Mouse (Mus musculus) forebrain, embryonic 11.5 days (tissue): ENCODE data around the gene Pde3a. TPM values are rescaled to one million over a fixed set of nuclear protein-coding genes. Genes with fewer than 3 reads are reported as not detected.

Experiments used
- ATAC-seq: fragments of 200-750 bp; cut with Nextera tagmentation; replicated peaks from 2 replicates; pipeline ENCODE4 v1.8.0; 2017; ENCODE audit warnings: moderate TSS enrichment; ENCODE audit not compliant: low FRiP score
- DNase-seq: peaks from one replicate; pipeline ENCODE4 v3.0.0-alpha.2; 2017; ENCODE audit warnings: low spot score
- H3K27ac ChIP-seq: fragments of 300-500 bp; sonication (generic); 2 replicates; pipeline ENCODE4 v1.5.1; 2014; ENCODE audit warnings: low read depth, low read length
- H3K27me3 ChIP-seq: fragments of 300-500 bp; sonication (generic); 2 replicates; pipeline ENCODE4 v1.6.1; 2014; ENCODE audit warnings: mild to moderate bottlenecking, low read length, mixed read lengths; ENCODE audit not compliant: control insufficient read depth, insufficient read depth
- H3K36me3 ChIP-seq: fragments of 300-500 bp; sonication (generic); 2 replicates; pipeline ENCODE4 v1.6.1; 2014; ENCODE audit warnings: mild to moderate bottlenecking, low read length, moderate library complexity, mixed read lengths; ENCODE audit not compliant: control insufficient read depth, insufficient read depth
- H3K4me1 ChIP-seq: fragments of 300-500 bp; sonication (generic); replicated peaks from 2 replicates; pipeline ENCODE4 v1.6.1; 2014; ENCODE audit warnings: low read length, mixed read lengths; ENCODE audit not compliant: control insufficient read depth, insufficient read depth
- H3K4me2 ChIP-seq: fragments of 300-500 bp; sonication (generic); 2 replicates; pipeline ENCODE4 v1.6.1; 2014; ENCODE audit warnings: low read depth, mild to moderate bottlenecking, low read length, moderate library complexity, mixed read lengths; ENCODE audit not compliant: severe bottlenecking
- H3K4me3 ChIP-seq: fragments of 300-500 bp; sonication (generic); 2 replicates; pipeline ENCODE4 v1.5.1; 2014; ENCODE audit warnings: low read depth, low read length
- H3K9ac ChIP-seq: fragments of 300-500 bp; sonication (generic); 2 replicates; pipeline ENCODE4 v1.6.1; 2014; ENCODE audit warnings: low read length
- H3K9me3 ChIP-seq: fragments of 300-500 bp; sonication (generic); 2 replicates; pipeline ENCODE4 v1.6.1; 2016; ENCODE audit warnings: low read length, mixed read lengths; ENCODE audit not compliant: control insufficient read depth
- WGBS: fragments of 180-500 bp; shearing (Covaris S2); extraction: QIAGEN DNeasy Blood & Tissue Kit; methylation state at CpG from one replicate; pipeline ENCODE4 v1.1.7; 2014; 5-methylcytosine and 5-hydroxymethylcytosine counted together
- polyA plus RNA-seq: library from polyadenylated mRNA; unstranded; fragments of >200 nt; fragmentation: Nextera tagmentation; extraction: Ambion mirVana; gene quantifications from 2 replicates; pipeline ENCODE4 v1.2.1, GENCODE M21; 2014

Pde3a gene
- polyA plus RNA-seq, 1 experiment from 2014 or later, result 1.7 TPM

GRCm38 (mm10) chr6:141232756-141233382 lies 16.2 kb upstream of the Pde3a start:
- H3K27me3 ChIP-seq, result no peaks in the 10 kb centered on the region
- no peak overlapping the region for H3K9ac ChIP-seq
- no peaks in the 10 kb centered on the region for H3K9me3 ChIP-seq
- H3K4me2 ChIP-seq, result no peak overlapping the region
- H3K36me3 ChIP-seq, result no peaks in the 10 kb centered on the region
- WGBS, result 86% methylated on average over 6 of the region's 6 CpGs
- H3K4me1 ChIP-seq, result no peaks in the 10 kb centered on the region
- H3K4me3 ChIP-seq, result no peak overlapping the region
- DNase-seq (no peak), ATAC-seq (no peak)
- no peak overlapping the region for H3K27ac ChIP-seq

DNA sequence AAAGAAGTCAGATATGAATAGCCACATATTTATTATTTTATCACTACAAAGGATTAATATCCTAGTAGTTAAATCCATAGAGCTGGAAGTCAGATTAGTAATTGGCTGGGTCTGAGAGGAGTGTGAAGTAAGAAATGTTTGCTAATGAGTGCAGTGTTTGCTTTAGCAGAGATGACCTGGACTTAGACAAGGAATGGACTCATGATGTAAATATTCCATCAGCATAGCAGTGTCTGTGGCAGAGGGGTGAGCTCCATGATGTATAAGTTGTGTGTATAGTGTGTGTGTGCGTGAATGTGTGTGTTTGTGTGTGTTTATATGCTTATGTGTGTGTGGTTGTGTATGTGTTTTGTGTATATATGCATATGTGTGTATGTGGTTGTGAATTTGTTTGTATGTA lies 7.3 kb upstream of the Pde3a start:
- no peak overlapping the region for H3K9ac ChIP-seq
- DNase-seq, result no peak
- 90% methylated on average over 1 of the region's 1 CpGs for WGBS
- no peak overlapping the region for H3K4me2 ChIP-seq
- no peak for ATAC-seq
- H3K4me1 ChIP-seq, result no peaks in the 10 kb centered on the region
- no peak overlapping the region for H3K27ac ChIP-seq
- H3K27me3 ChIP-seq, result no peaks in the 10 kb centered on the region
- H3K9me3 ChIP-seq, result no peaks in the 10 kb centered on the region
- no peaks in the 10 kb centered on the region for H3K36me3 ChIP-seq
- H3K4me3 ChIP-seq, result no peak overlapping the region

DNA sequence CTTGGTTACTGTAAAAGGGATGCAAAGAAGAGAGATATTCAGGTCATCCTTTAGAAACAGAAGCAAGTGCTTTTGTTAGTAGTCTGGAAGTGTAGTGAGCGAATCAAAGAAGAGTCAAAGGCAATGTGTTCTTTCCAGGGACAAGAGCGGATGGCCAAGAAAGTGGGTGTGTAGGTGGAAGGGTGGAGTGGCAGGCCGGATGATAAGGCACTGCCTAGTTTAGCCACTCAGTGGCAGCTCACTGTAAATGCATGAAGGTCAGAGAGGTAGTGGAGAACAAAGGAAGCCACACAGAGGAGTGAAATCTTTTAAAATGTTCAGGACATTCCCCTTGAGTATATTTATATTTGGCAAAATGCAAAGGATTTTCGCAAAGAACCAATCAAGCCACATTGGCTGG lies 4.0 kb upstream of the Pde3a start:
- 85% methylated on average over 4 of the region's 4 CpGs for WGBS

GRCm38 (mm10) chr6:141246391-141246790 lies 2.7 kb upstream of the Pde3a start:
- Histone ChIP-seq H3K9ac (no peak overlapping the region), H3K4me1 (peaks cover 3% of the 10 kb centered on the region; the same call in 1 of the 2 replicates), H3K36me3 (no peaks in the 10 kb centered on the region), H3K9me3 (no peaks in the 10 kb centered on the region), H3K27me3 (peaks cover 9% of the 10 kb centered on the region; the same call in 1 of the 2 replicates), H3K4me3 (no peak overlapping the region), H3K27ac (no peak overlapping the region), H3K4me2 (no peak overlapping the region)
- ATAC-seq, result no peak
- whole genome bisulfite sequencing, result 76% methylated on average over 6 of the region's 6 CpGs
- DNase-seq, result no peak

More for the DNA sequence above, 4.0 kb upstream of the Pde3a start:
- Histone ChIP-seq H3K36me3 (no peaks in the 10 kb centered on the region), H3K4me2 (no peak overlapping the region), H3K27me3 (peaks cover 4% of the 10 kb centered on the region; the same call in 1 of the 2 replicates), H3K4me3 (no peak overlapping the region), H3K9me3 (no peaks in the 10 kb centered on the region), H3K27ac (no peak overlapping the region), H3K9ac (no peak overlapping the region), H3K4me1 (no peaks in the 10 kb centered on the region)
- ATAC-seq, result no peak
- DNase-seq, result no peak

GRCm38 (mm10) chr6:141248081-141248480 lies 988 bp upstream of the Pde3a start:
- H3K4me3 ChIP-seq, result no peak overlapping the region
- DNase-seq (no peak), ATAC-seq (no peak)
- peaks cover 3% of the 10 kb centered on the region; the same call in 1 of the 2 replicates for H3K4me1 ChIP-seq
- H3K36me3 ChIP-seq, result no peaks in the 10 kb centered on the region
- no peaks in the 10 kb centered on the region for H3K9me3 ChIP-seq
- no peak overlapping the region for H3K9ac ChIP-seq
- H3K27me3 ChIP-seq, result peaks cover 11% of the 10 kb centered on the region; the same call in 1 of the 2 replicates
- H3K27ac ChIP-seq, result no peak overlapping the region
- H3K4me2 ChIP-seq, result no peak overlapping the region

- H3K9ac ChIP-seq, result peak overlapping the region; percentile 64
- H3K4me3 ChIP-seq, result peak overlapping the region; percentile 60
- no peaks in the 10 kb centered on the region for H3K36me3 ChIP-seq
- peaks cover 3% of the 10 kb centered on the region; the same call in 1 of the 2 replicates for H3K4me1 ChIP-seq
- H3K27ac ChIP-seq, result no peak overlapping the region
- peaks cover 11% of the 10 kb centered on the region; the same call in 1 of the 2 replicates for H3K27me3 ChIP-seq
- under 1% methylated on average over 60 of the region's 68 CpGs for WGBS
- peak; percentile 89 for ATAC-seq
- H3K4me2 ChIP-seq, result peak overlapping the region; percentile 96
- peak; percentile 82 for DNase-seq
- no peaks in the 10 kb centered on the region for H3K9me3 ChIP-seq
Observed at GRCm38 (mm10) chr6:141249585-141250295, 671 bp downstream of the Pde3a start.

GRCm38 (mm10) chr6:141250296-141250629 lies 1.2 kb downstream of the Pde3a start:
- Histone ChIP-seq H3K27ac (no peak overlapping the region), H3K4me3 (peak overlapping the region; percentile 60), H3K9ac (peak overlapping the region; percentile 64), H3K4me2 (peak overlapping the region; percentile 96), H3K4me1 (peaks cover 3% of the 10 kb centered on the region; the same call in 1 of the 2 replicates), H3K27me3 (peaks cover 11% of the 10 kb centered on the region; the same call in 1 of the 2 replicates), H3K36me3 (no peaks in the 10 kb centered on the region), H3K9me3 (no peaks in the 10 kb centered on the region)
- 2% methylated on average over 22 of the region's 22 CpGs for WGBS
- DNase-seq, result no peak
- ATAC-seq, result peak; percentile 16

DNA sequence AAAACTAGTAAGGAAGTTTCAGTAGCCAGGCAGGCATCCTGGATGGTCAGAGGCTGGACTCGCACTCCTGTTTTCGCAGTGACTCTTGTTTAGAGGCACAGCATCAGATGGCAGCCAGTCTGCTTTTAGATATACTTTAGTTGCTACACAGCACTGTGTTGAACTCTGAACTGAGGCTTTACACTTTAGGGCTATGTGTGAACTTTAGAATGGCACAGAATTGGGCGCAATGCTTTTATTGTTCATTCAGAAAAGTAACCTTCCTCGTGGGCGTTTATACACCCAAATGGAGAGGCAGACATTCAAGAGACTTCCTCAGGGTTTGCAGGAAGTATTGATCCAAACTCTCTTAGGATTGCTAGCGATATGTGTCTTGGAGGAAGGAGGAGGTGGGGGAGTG lies 1.9 kb downstream of the Pde3a start:
- no peak overlapping the region for H3K9ac ChIP-seq
- H3K27ac ChIP-seq, result no peak overlapping the region
- 0 out of 2 replicates have a peak overlapping the region, but pooled peaks have one; percentile 11 for H3K4me2 ChIP-seq
- ATAC-seq (no peak), DNase-seq (no peak)
- H3K9me3 ChIP-seq, result no peaks in the 10 kb centered on the region
- H3K4me3 ChIP-seq, result no peak overlapping the region
- 52% methylated on average over 6 of the region's 6 CpGs for WGBS
- H3K27me3 ChIP-seq, result peaks cover 11% of the 10 kb centered on the region; the same call in 1 of the 2 replicates
- peaks cover 3% of the 10 kb centered on the region; the same call in 1 of the 2 replicates for H3K4me1 ChIP-seq
- no peaks in the 10 kb centered on the region for H3K36me3 ChIP-seq
